Mouse (Mus musculus): ENCODE measurements around the gene Skp1a.

Gene Skp1a

GRCm38 (mm10) chr11:52278991-52279390 lies 47.2 kb downstream of the Skp1a start:
- no peak for DNase-seq

- DNase-seq = no peak
Observed at GRCm38 (mm10) chr11:52279611-52280145, 47.9 kb downstream of the Skp1a start.

GRCm38 (mm10) chr11:52280566-52281455 lies 49.0 kb downstream of the Skp1a start:
- DNase-seq = no peak

GRCm38 (mm10) chr11:52281568-52282328 lies 50.0 kb downstream of the Skp1a start:
- DNase-seq = no peak

- no peak for DNase-seq
Observed at GRCm38 (mm10) chr11:52282420-52282773, 50.6 kb downstream of the Skp1a start.

- peak; percentile 34 for DNase-seq
Observed at GRCm38 (mm10) chr11:52282774-52283595, 51.2 kb downstream of the Skp1a start, which contains the start of gene Tcf7. Tcf7 (minus strand) TSS chr11:52283014.

GRCm38 (mm10) chr11:52283596-52284571 lies 52.1 kb downstream of the Skp1a start:
- DNase-seq = peak; percentile 45

GRCm38 (mm10) chr11:52286301-52286957 lies 54.6 kb downstream of the Skp1a start:
- no peak for DNase-seq

- no peak for DNase-seq
Observed at GRCm38 (mm10) chr11:52286958-52287305, 55.1 kb downstream of the Skp1a start.

- DNase-seq = no peak
Observed at GRCm38 (mm10) chr11:52292346-52292745, 60.6 kb downstream of the Skp1a start.

GRCm38 (mm10) chr11:52292894-52293293 lies 61.1 kb downstream of the Skp1a start:
- DNase-seq = no peak

- no peak for DNase-seq
Observed at GRCm38 (mm10) chr11:52294103-52294502, 62.3 kb downstream of the Skp1a start.

Measured in right cerebral cortex, postnatal 25 days (tissue).